Mouse (Mus musculus) neural tube, embryonic 11.5 days (tissue): ENCODE measurements at regions not wholly inside any gene's neighbourhood (a gene's known extent, or its start where the extent isn't known, plus 50 kb on each side); places are given as distances from the start of the nearest gene placed in this dataset.

Experiments used
- ATAC-seq: fragments of 200-750 bp; cut with Nextera tagmentation; 2 replicates; pipeline ENCODE4 v1.8.0; 2017; ENCODE audit warnings: moderate number of reproducible peaks, mild to moderate bottlenecking, moderate TSS enrichment, moderate library complexity; ENCODE audit not compliant: insufficient read depth, low FRiP score, low TSS enrichment
- DNase-seq: peaks from one replicate; pipeline ENCODE4 v3.0.0-alpha.2; 2015; ENCODE audit warnings: low spot score
- H3K27ac ChIP-seq: fragments of 300-500 bp; sonication (generic); 2 replicates; pipeline ENCODE4 v1.5.1; 2014; ENCODE audit warnings: low read depth, mild to moderate bottlenecking, low read length
- H3K27me3 ChIP-seq: fragments of 300-500 bp; sonication (generic); 2 replicates; pipeline ENCODE4 v1.6.1; 2014; ENCODE audit warnings: mild to moderate bottlenecking, low read length, mixed read lengths; ENCODE audit not compliant: control insufficient read depth, insufficient read depth
- H3K36me3 ChIP-seq: fragments of 300-500 bp; sonication (generic); 2 replicates; pipeline ENCODE4 v1.6.1; 2014; ENCODE audit warnings: mild to moderate bottlenecking, low read length, moderate library complexity, mixed read lengths; ENCODE audit not compliant: control insufficient read depth, insufficient read depth
- H3K4me1 ChIP-seq: fragments of 300-500 bp; sonication (generic); 2 replicates; pipeline ENCODE4 v1.6.1; 2014; ENCODE audit warnings: low read length, mixed read lengths; ENCODE audit not compliant: control insufficient read depth, insufficient read depth
- H3K4me2 ChIP-seq: fragments of 300-500 bp; sonication (generic); 2 replicates; pipeline ENCODE4 v1.6.1; 2014; ENCODE audit warnings: low read depth, mild to moderate bottlenecking, moderate library complexity
- H3K4me3 ChIP-seq: fragments of 300-500 bp; sonication (generic); 2 replicates; pipeline ENCODE4 v1.5.1; 2014; ENCODE audit warnings: low read depth, low read length
- H3K9ac ChIP-seq: fragments of 300-500 bp; sonication (generic); 2 replicates; pipeline ENCODE4 v1.6.1; 2014; ENCODE audit warnings: mild to moderate bottlenecking, low read length
- H3K9me3 ChIP-seq: fragments of 300-500 bp; sonication (generic); 2 replicates; pipeline ENCODE4 v1.6.1; 2016; ENCODE audit warnings: low read length; ENCODE audit not compliant: control insufficient read depth
- WGBS: fragments of 180-500 bp; shearing (Covaris S2); extraction: QIAGEN DNeasy Blood & Tissue Kit; methylation state at CpG from one replicate; pipeline ENCODE4 v1.1.7; 2014; 5-methylcytosine and 5-hydroxymethylcytosine counted together

DNA sequence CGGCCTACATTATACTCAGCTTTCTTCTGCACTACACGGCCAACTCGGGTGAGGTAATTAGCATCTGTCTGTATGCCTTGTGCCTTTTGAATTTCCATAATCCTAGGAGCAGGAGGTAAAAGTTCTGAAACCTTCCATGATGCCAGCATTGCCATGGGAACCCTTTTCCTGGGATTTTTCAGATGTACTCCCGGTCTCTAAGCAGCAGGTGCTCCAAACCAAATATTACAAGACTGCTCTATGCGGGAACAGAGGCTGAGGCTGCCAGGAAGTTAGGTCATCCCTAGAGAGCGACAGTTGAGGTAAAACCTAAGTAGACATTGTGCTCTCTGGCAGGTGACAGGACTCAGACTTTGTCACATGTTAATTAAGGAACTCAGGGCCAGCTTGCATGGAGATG, 501.0 kb upstream of the Mgmt start:
- no peak overlapping the region for H3K4me3 ChIP-seq
- no peak for DNase-seq
- WGBS = 88% methylated on average over 6 of the region's 6 CpGs
- H3K27me3 ChIP-seq = no peaks in the 10 kb centered on the region
- no peak overlapping the region for H3K4me2 ChIP-seq
- no peak overlapping the region for H3K9ac ChIP-seq
- no peaks in the 10 kb centered on the region for H3K36me3 ChIP-seq
- no peaks in the 10 kb centered on the region for H3K4me1 ChIP-seq
- H3K27ac ChIP-seq = no peak overlapping the region
- no peaks in the 10 kb centered on the region for H3K9me3 ChIP-seq
- no peak for ATAC-seq

DNA sequence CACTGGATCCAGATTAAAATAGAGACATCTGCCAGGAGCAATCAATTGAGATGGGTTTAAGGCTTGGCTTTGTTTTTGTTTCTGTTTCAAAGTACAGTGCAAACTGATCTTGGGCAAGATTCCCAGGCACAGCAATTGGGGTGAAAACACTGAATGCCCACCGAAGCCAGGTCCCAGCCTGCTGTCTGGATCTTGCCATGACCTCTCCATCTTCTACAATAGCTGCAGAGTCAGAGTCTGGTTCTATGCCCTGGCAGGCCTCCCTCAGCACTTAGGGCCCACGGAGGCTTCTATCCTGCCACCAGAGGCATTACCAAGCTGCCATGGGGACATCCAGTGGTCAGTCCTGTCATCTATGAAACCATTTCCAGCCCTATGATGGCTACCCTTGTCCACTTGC, 498.6 kb upstream of the Mgmt start:
- Histone ChIP-seq H3K27me3 (no peaks in the 10 kb centered on the region), H3K4me3 (no peak overlapping the region), H3K9me3 (no peaks in the 10 kb centered on the region), H3K36me3 (no peaks in the 10 kb centered on the region), H3K9ac (no peak overlapping the region), H3K27ac (no peak overlapping the region), H3K4me2 (no peak overlapping the region), H3K4me1 (no peaks in the 10 kb centered on the region)
- ATAC-seq (no peak), DNase-seq (no peak)
- 84% methylated on average over 2 of the region's 2 CpGs for WGBS

GRCm38 (mm10) chr7:136397101-136397500, 497.3 kb upstream of the Mgmt start:
- Histone ChIP-seq H3K4me1 (no peaks in the 10 kb centered on the region), H3K36me3 (no peaks in the 10 kb centered on the region), H3K4me2 (no peak overlapping the region), H3K9ac (no peak overlapping the region), H3K9me3 (no peaks in the 10 kb centered on the region), H3K4me3 (no peak overlapping the region), H3K27me3 (no peaks in the 10 kb centered on the region), H3K27ac (no peak overlapping the region)
- no peak for DNase-seq
- WGBS = 80% methylated on average over 4 of the region's 4 CpGs
- ATAC-seq = no peak

DNA sequence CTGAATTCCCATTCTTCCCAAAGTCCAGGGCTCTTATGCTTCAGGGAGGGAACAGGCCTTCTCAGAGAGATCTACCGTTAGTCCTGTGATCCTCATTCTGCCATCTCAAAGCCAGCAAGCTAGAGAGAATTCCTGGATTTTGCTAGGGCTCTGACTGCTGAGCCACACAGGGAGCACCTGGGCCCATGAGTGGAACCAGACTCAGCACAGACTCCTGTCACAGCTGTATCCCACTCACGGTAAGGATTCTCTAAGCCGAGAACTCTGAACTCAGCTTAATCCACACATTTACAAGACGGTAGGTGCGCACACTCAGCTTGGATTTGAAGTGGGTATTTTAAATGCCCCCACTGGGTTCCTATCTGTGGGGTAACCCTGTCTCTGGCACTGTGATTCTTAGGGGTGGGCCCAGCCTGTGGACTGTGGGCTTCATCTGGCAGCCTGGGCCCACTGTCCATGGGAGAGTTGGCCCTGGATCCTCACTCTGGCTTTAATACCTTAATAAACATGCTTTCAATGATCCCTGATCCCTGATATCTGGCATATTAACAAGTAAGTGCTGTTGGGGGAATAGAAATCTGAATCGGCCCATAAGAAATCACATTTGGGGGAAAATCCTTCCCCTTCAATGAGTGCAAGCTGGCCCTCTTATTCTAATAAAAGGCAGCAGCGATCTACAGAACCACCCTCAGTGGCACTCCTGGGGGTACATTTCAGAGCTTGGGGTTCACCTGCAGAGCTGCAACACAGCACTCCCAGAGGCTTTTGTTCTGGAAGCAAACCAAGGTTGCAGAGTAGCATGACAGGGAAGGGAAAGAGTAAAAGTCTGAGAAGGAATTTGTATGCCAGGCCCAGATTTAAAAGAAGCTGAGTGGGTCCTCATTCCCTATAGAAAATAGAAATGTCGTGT, 491.5 kb upstream of the Mgmt start:
- no peak overlapping the region for H3K27ac ChIP-seq
- H3K4me2 ChIP-seq = no peak overlapping the region
- WGBS = 86% methylated on average over 8 of the region's 8 CpGs
- no peaks in the 10 kb centered on the region for H3K27me3 ChIP-seq
- H3K9me3 ChIP-seq = no peaks in the 10 kb centered on the region
- no peak for ATAC-seq
- H3K9ac ChIP-seq = no peak overlapping the region
- H3K4me1 ChIP-seq = peaks cover 4% of the 10 kb centered on the region; the same call in 1 of the 2 replicates
- DNase-seq = no peak
- no peak overlapping the region for H3K4me3 ChIP-seq
- no peaks in the 10 kb centered on the region for H3K36me3 ChIP-seq

DNA sequence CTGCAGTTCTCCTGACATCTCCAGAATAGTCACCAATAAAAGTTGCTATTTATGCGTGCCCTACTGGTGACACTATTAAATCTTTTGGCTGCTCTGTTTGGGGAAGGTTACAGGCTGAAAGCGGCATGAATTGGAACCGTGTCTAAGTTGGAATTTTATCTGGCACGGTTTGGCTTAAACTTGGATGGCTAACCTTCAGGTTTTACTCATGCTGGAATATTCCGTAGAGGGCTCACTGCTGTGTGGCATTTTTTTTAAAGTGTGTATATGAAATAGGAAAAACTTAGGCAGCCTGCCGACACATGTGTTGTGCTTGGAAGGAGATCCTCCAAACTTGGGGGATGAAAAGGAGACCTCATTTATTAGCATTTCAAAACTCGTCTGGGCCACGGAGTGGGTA, 489.0 kb upstream of the Mgmt start:
- H3K36me3 ChIP-seq = no peaks in the 10 kb centered on the region
- peaks cover 4% of the 10 kb centered on the region; the same call in 1 of the 2 replicates for H3K4me1 ChIP-seq
- WGBS = 67% methylated on average over 8 of the region's 8 CpGs
- no peaks in the 10 kb centered on the region for H3K27me3 ChIP-seq
- no peak overlapping the region for H3K9ac ChIP-seq
- H3K4me2 ChIP-seq = no peak overlapping the region
- H3K27ac ChIP-seq = no peak overlapping the region
- no peaks in the 10 kb centered on the region for H3K9me3 ChIP-seq
- DNase-seq = no peak
- no peak for ATAC-seq
- H3K4me3 ChIP-seq = no peak overlapping the region

GRCm38 (mm10) chr7:136406258-136407100, 487.9 kb upstream of the Mgmt start:
- peaks cover 4% of the 10 kb centered on the region; the same call in 1 of the 2 replicates for H3K4me1 ChIP-seq
- no peak overlapping the region for H3K9ac ChIP-seq
- DNase-seq (peak; percentile 58), ATAC-seq (no peak)
- H3K27ac ChIP-seq = no peak overlapping the region
- H3K9me3 ChIP-seq = no peaks in the 10 kb centered on the region
- no peaks in the 10 kb centered on the region for H3K36me3 ChIP-seq
- H3K27me3 ChIP-seq = no peaks in the 10 kb centered on the region
- WGBS = 61% methylated on average over 20 of the region's 20 CpGs
- no peak overlapping the region for H3K4me2 ChIP-seq
- no peak overlapping the region for H3K4me3 ChIP-seq

- DNase-seq (no peak), ATAC-seq (no peak)
- H3K4me3 ChIP-seq = no peak overlapping the region
- H3K4me2 ChIP-seq = no peak overlapping the region
- H3K27me3 ChIP-seq = no peaks in the 10 kb centered on the region
- no peaks in the 10 kb centered on the region for H3K9me3 ChIP-seq
- H3K9ac ChIP-seq = no peak overlapping the region
- H3K36me3 ChIP-seq = no peaks in the 10 kb centered on the region
- 70% methylated on average over 8 of the region's 8 CpGs for WGBS
- H3K27ac ChIP-seq = no peak overlapping the region
- H3K4me1 ChIP-seq = no peaks in the 10 kb centered on the region
These were observed 479.6 kb upstream of the Mgmt start for GRCm38 (mm10) chr7:136414808-136415207.

- WGBS = 75% methylated on average over 4 of the region's 4 CpGs
These were observed 477.1 kb upstream of the Mgmt start for GRCm38 (mm10) chr7:136417327-136417726.

More at GRCm38 (mm10) chr7:136417327-136417726, 477.1 kb upstream of the Mgmt start:
- H3K36me3 ChIP-seq = no peaks in the 10 kb centered on the region
- no peak overlapping the region for H3K9ac ChIP-seq
- no peak overlapping the region for H3K27ac ChIP-seq
- ATAC-seq = no peak
- no peaks in the 10 kb centered on the region for H3K9me3 ChIP-seq
- H3K27me3 ChIP-seq = no peaks in the 10 kb centered on the region
- no peaks in the 10 kb centered on the region for H3K4me1 ChIP-seq
- H3K4me3 ChIP-seq = no peak overlapping the region
- no peak overlapping the region for H3K4me2 ChIP-seq
- no peak for DNase-seq
